Mouse (Mus musculus) liver, embryonic 14.5 days (tissue): Measurements from ENCODE around the gene Runx2.

Experiments used
- CTCF ChIP-seq: IDR thresholded peaks from 2 replicates; pipeline ENCODE4 v1.5.1; 2016; ENCODE audit warnings: antibody characterized with exemption, low read depth, control low read depth
- EP300 ChIP-seq: IDR thresholded peaks from 2 replicates; pipeline ENCODE4 v1.6.1; 2016; ENCODE audit warnings: antibody characterized with exemption, low read depth

- no peak for TF ChIP-seq EP300
- no peak for TF ChIP-seq CTCF
These were observed 104.9 kb downstream of the Runx2 start for GRCm38 (mm10) chr17:44709516-44710252.
